Mouse (Mus musculus) intestine, postnatal 0 days (tissue): ENCODE data around the gene Maml1. TPM values are rescaled to one million over a fixed set of nuclear protein-coding genes. Genes with fewer than 3 reads are reported as not detected.
"Not testable (repeated sequence)": the region's sequence is repeated elsewhere in the genome, so short reads cannot be mapped to it uniquely, and the experiment has no call there.

Experiments used
- ATAC-seq: fragments of 200-750 bp; cut with Nextera tagmentation; 2 replicates; pipeline ENCODE4 v1.8.0; 2017; ENCODE audit warnings: mild to moderate bottlenecking, moderate TSS enrichment, moderate library complexity
- H3K27ac ChIP-seq: fragments of 300-500 bp; sonication (generic); 2 replicates; pipeline ENCODE4 v1.5.1; 2014; ENCODE audit warnings: mild to moderate bottlenecking, low read depth, low read length, moderate library complexity
- H3K27me3 ChIP-seq: fragments of 300-500 bp; sonication (generic); replicated peaks from 2 replicates; pipeline ENCODE4 v1.6.1; 2014; ENCODE audit warnings: low read length, mixed read lengths; ENCODE audit not compliant: control insufficient read depth, insufficient read depth
- H3K36me3 ChIP-seq: fragments of 300-500 bp; sonication (generic); 2 replicates; pipeline ENCODE4 v1.6.1; 2014; ENCODE audit warnings: mild to moderate bottlenecking, moderate library complexity; ENCODE audit not compliant: control insufficient read depth, insufficient read depth
- H3K4me1 ChIP-seq: fragments of 300-500 bp; sonication (generic); replicated peaks from 2 replicates; pipeline ENCODE4 v1.6.1; 2014; ENCODE audit warnings: antibody characterized with exemption, low read length, mixed read lengths; ENCODE audit not compliant: control insufficient read depth, insufficient read depth
- H3K4me2 ChIP-seq: fragments of 300-500 bp; sonication (generic); replicated peaks from 2 replicates; pipeline ENCODE4 v1.6.1; 2014; ENCODE audit warnings: low read depth, mild to moderate bottlenecking, moderate library complexity
- H3K4me3 ChIP-seq: fragments of 300-500 bp; sonication (generic); 2 replicates; pipeline ENCODE4 v1.5.1; 2014; ENCODE audit warnings: low read depth, low read length
- H3K9ac ChIP-seq: fragments of 300-500 bp; sonication (generic); 2 replicates; pipeline ENCODE4 v1.6.1; 2014; ENCODE audit warnings: mild to moderate bottlenecking, low read depth, low read length
- H3K9me3 ChIP-seq: fragments of 300-500 bp; sonication (generic); 2 replicates; pipeline ENCODE4 v1.6.1; 2016; ENCODE audit warnings: mixed run types; ENCODE audit not compliant: control insufficient read depth
- CTCF ChIP-seq: sonication (generic); IDR thresholded peaks from 2 replicates; pipeline ENCODE4 v1.5.1; 2016; ENCODE audit warnings: low read depth, mild to moderate bottlenecking, control low read depth, antibody characterized with exemption, moderate library complexity
- WGBS: fragments of 180-500 bp; shearing (Covaris S2); extraction: QIAGEN DNeasy Blood & Tissue Kit; methylation state at CpG from one replicate; pipeline ENCODE4 v1.1.7; 2014; 5-methylcytosine and 5-hydroxymethylcytosine counted together
- polyA plus RNA-seq: library from polyadenylated mRNA; unstranded; fragments of >200 nt; fragmentation: Nextera tagmentation; extraction: Ambion mirVana; gene quantifications from 2 replicates; pipeline ENCODE4 v1.2.1, GENCODE M21; 2015

Maml1 gene
- polyA plus RNA-seq, 1 experiment from 2014 or later: 2.5 TPM

GRCm38 (mm10) chr11:50319343-50319742 is 27.2 kb upstream of the Maml1 start:
- not testable (repeated sequence) for H3K36me3 ChIP-seq, ATAC-seq, H3K9ac ChIP-seq, H3K27me3 ChIP-seq, H3K4me3 ChIP-seq, H3K9me3 ChIP-seq, H3K4me2 ChIP-seq, H3K27ac ChIP-seq, H3K4me1 ChIP-seq
- peak; percentile 48 for TF ChIP-seq CTCF
- WGBS: 78% methylated on average over 4 of the region's 4 CpGs

DNA sequence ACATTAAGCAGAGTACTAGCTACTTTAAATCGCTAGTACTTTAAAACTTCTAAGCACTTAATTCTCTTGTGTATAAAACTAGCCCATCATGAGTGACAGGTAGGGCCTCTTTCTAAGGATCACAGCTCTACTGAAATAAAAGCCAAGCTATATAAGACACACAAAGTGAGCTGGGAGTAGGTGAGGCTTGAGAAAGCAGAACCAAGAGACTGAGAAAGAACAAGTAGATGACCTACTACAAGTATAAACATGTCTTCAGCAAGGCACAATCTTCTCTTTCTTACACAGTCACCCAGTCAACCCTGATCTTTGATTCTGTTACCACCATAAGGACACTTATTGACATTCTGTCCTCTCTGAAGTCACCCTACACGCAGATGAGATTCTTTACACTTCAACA is 20.7 kb upstream of the Maml1 start:
- Histone ChIP-seq H3K4me2 (no peak overlapping the region), H3K4me3 (no peak overlapping the region), H3K4me1 (no peaks in the 10 kb centered on the region), H3K9me3 (no peaks in the 10 kb centered on the region), H3K27me3 (no peaks in the 10 kb centered on the region), H3K9ac (no peak overlapping the region), H3K36me3 (peaks cover 22% of the 10 kb centered on the region), H3K27ac (no peak overlapping the region)
- no peak for ATAC-seq
- TF ChIP-seq CTCF: no peak
- whole genome bisulfite sequencing: 67% methylated on average over 2 of the region's 2 CpGs

DNA sequence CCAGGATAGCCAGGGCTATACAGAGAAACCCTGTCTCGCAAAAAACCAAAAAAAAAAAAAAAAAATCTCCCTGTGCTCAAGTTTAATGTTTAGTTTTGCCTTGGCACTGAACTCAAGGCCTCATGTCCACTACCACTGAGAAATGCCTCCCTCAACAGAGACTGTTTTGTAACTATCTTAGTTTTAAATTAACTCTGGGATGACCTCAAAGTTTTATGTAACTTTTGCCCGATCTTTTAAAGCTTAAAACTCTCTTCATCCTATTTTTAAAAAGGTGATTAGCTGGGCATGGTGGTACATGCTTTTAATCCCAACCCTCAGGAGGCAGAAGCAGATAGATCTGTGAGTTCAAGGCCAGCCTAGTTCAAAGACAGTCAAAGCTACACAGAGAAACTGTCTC is 11.3 kb upstream of the Maml1 start:
- no peak for TF ChIP-seq CTCF
- ATAC-seq: no peak
- no peaks in the 10 kb centered on the region for H3K27me3 ChIP-seq
- no peak overlapping the region for H3K9ac ChIP-seq
- H3K4me3 ChIP-seq: no peak overlapping the region
- H3K36me3 ChIP-seq: peaks cover 85% of the 10 kb centered on the region
- no peak overlapping the region for H3K4me2 ChIP-seq
- H3K27ac ChIP-seq: no peak overlapping the region
- no peaks in the 10 kb centered on the region for H3K9me3 ChIP-seq
- H3K4me1 ChIP-seq: no peaks in the 10 kb centered on the region
- 83% methylated on average over 2 of the region's 2 CpGs for WGBS

- WGBS: under 1% methylated on average over 81 of the region's 85 CpGs
- H3K9me3 ChIP-seq: no peaks in the 10 kb centered on the region
- ATAC-seq: peak; percentile 73
- H3K27me3 ChIP-seq: no peaks in the 10 kb centered on the region
- peak overlapping the region; percentile 99 for H3K27ac ChIP-seq
- peaks cover 10% of the 10 kb centered on the region for H3K36me3 ChIP-seq
- H3K4me3 ChIP-seq: peak overlapping the region; percentile 95
- H3K4me2 ChIP-seq: peak overlapping the region; percentile 65
- TF ChIP-seq CTCF: 0 out of 2 replicates have a peak, but pooled peaks have one; percentile 17
- H3K4me1 ChIP-seq: no peaks in the 10 kb centered on the region
- peak overlapping the region; percentile 98 for H3K9ac ChIP-seq
Observed at GRCm38 (mm10) chr11:50291321-50292165, 568 bp downstream of the Maml1 start.

GRCm38 (mm10) chr11:50290486-50291225 is 1.5 kb downstream of the Maml1 start:
- H3K4me1 ChIP-seq: no peaks in the 10 kb centered on the region
- TF ChIP-seq CTCF: no peak
- H3K4me3 ChIP-seq: peak overlapping the region; percentile 95
- ATAC-seq: no peak
- H3K9ac ChIP-seq: peak overlapping the region; percentile 98; the same call in 1 of the 2 replicates
- H3K36me3 ChIP-seq: peaks cover 7% of the 10 kb centered on the region; the same call in 1 of the 2 replicates
- H3K27ac ChIP-seq: peak overlapping the region; percentile 99; the same call in 1 of the 2 replicates
- H3K4me2 ChIP-seq: peak overlapping the region; percentile 65
- no peaks in the 10 kb centered on the region for H3K27me3 ChIP-seq
- 6% methylated on average over 20 of the region's 20 CpGs for WGBS
- no peaks in the 10 kb centered on the region for H3K9me3 ChIP-seq

DNA sequence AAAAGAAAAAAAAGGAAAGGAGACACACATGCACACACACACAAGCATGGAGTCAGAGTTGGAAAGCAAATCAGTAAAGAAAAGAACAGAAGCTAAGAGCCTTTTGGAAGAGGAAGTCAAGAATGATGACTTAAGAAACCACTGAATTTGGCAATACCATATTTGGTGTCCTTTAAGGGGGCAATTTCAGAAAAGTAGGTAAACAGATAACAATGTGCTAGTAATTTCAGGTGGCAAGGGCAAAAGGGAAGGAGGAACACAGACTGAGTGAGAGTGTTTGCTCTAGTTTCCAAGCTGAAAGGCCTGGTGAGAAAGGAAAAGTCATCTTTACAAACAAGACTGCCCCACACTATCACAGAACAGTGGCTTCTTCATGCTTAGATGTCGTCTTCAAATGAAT is 5.7 kb downstream of the Maml1 start:
- Histone ChIP-seq H3K36me3 (no peaks in the 10 kb centered on the region), H3K9ac (no peak overlapping the region), H3K27me3 (no peaks in the 10 kb centered on the region), H3K4me1 (no peaks in the 10 kb centered on the region), H3K27ac (no peak overlapping the region), H3K9me3 (no peaks in the 10 kb centered on the region), H3K4me3 (no peak overlapping the region), H3K4me2 (no peak overlapping the region)
- no peak for TF ChIP-seq CTCF
- ATAC-seq: no peak
- WGBS: 74% methylated on average over 1 of the region's 1 CpGs
